Mouse (Mus musculus): ENCODE measurements around the gene Serp2.

The Serp2 gene

GRCm38 (mm10) chr14:76527030-76527719, 29.5 kb downstream of the Serp2 start:
- no peak for DNase-seq (ENCODE audit: low spot score)

- no peak for DNase-seq (ENCODE audit: low spot score)
These were observed 30.2 kb downstream of the Serp2 start for GRCm38 (mm10) chr14:76526467-76526866.

- no peak for DNase-seq (ENCODE audit: low spot score)
These were observed 33.3 kb downstream of the Serp2 start for GRCm38 (mm10) chr14:76523344-76523743.

GRCm38 (mm10) chr14:76521308-76521707, 35.4 kb downstream of the Serp2 start:
- no peak for DNase-seq (ENCODE audit: low spot score)

- DNase-seq (ENCODE audit: low spot score) = no peak
These were observed 36.1 kb downstream of the Serp2 start for GRCm38 (mm10) chr14:76520606-76521005.

GRCm38 (mm10) chr14:76518217-76518616, 38.5 kb downstream of the Serp2 start:
- DNase-seq (ENCODE audit: low spot score) = no peak

- no peak for DNase-seq (ENCODE audit: low spot score)
These were observed 41.1 kb downstream of the Serp2 start for GRCm38 (mm10) chr14:76515620-76516019.

GRCm38 (mm10) chr14:76514050-76514585, 42.6 kb downstream of the Serp2 start:
- DNase-seq (ENCODE audit: low spot score) = no peak

GRCm38 (mm10) chr14:76513395-76514049, 43.2 kb downstream of the Serp2 start:
- no peak for DNase-seq (ENCODE audit: low spot score)

- no peak for DNase-seq (ENCODE audit: low spot score)
These were observed 44.7 kb downstream of the Serp2 start for GRCm38 (mm10) chr14:76511971-76512370.

- no peak for DNase-seq (ENCODE audit: low spot score)
These were observed 48.0 kb downstream of the Serp2 start for GRCm38 (mm10) chr14:76508701-76509100.

- DNase-seq (ENCODE audit: low spot score) = no peak
These were observed 48.7 kb downstream of the Serp2 start for GRCm38 (mm10) chr14:76507804-76508500.

GRCm38 (mm10) chr14:76507357-76507756, 49.3 kb downstream of the Serp2 start:
- DNase-seq (ENCODE audit: low spot score) = no peak

GRCm38 (mm10) chr14:76506425-76507205, 50.1 kb downstream of the Serp2 start:
- no peak for DNase-seq (ENCODE audit: low spot score)

- DNase-seq (ENCODE audit: low spot score) = peak; percentile 89
These were observed 51.1 kb downstream of the Serp2 start for GRCm38 (mm10) chr14:76505439-76506220.

GRCm38 (mm10) chr14:76505101-76505438, 51.6 kb downstream of the Serp2 start:
- no peak for DNase-seq (ENCODE audit: low spot score)

- peak; percentile 95 for DNase-seq (ENCODE audit: low spot score)
These were observed 52.5 kb downstream of the Serp2 start for GRCm38 (mm10) chr14:76504121-76504737.

- no peak for DNase-seq (ENCODE audit: low spot score)
These were observed 53.3 kb downstream of the Serp2 start for GRCm38 (mm10) chr14:76503231-76503851.

- DNase-seq (ENCODE audit: low spot score) = no peak
These were observed 56.7 kb downstream of the Serp2 start for GRCm38 (mm10) chr14:76500036-76500435.

- DNase-seq (ENCODE audit: low spot score) = no peak
These were observed 57.2 kb downstream of the Serp2 start for GRCm38 (mm10) chr14:76499492-76499891.

All from urinary bladder, postnatal 14 days (tissue).